Mouse (Mus musculus) lung, postnatal 0 days (tissue): ENCODE results near the gene Pip5k1a. TPM values are rescaled to one million over a fixed set of nuclear protein-coding genes. Genes with fewer than 3 reads are reported as not detected.

Experiments used
- ATAC-seq: fragments of 200-750 bp; cut with Nextera tagmentation; 2 replicates; pipeline ENCODE4 v1.8.0; 2017; ENCODE audit warnings: moderate library complexity
- DNase-seq: peaks from one replicate; pipeline ENCODE4 v3.0.0-alpha.2; 2016; ENCODE audit warnings: low spot score
- H3K27ac ChIP-seq: fragments of 300-500 bp; sonication (generic); 2 replicates; pipeline ENCODE4 v1.5.1; 2014; ENCODE audit warnings: antibody characterized with exemption, mild to moderate bottlenecking, low read length, mixed read lengths
- H3K27me3 ChIP-seq: fragments of 300-500 bp; sonication (generic); replicated peaks from 2 replicates; pipeline ENCODE4 v1.6.1; 2014; ENCODE audit warnings: low read length, mixed read lengths; ENCODE audit not compliant: insufficient read depth
- H3K36me3 ChIP-seq: fragments of 300-500 bp; sonication (generic); 2 replicates; pipeline ENCODE4 v1.6.1; 2014; ENCODE audit warnings: low read length, mixed read lengths; ENCODE audit not compliant: insufficient read depth
- H3K4me1 ChIP-seq: fragments of 300-500 bp; sonication (generic); 2 replicates; pipeline ENCODE4 v1.6.1; 2014; ENCODE audit warnings: antibody characterized with exemption, low read depth, low read length, mixed read lengths; ENCODE audit not compliant: insufficient read depth
- H3K4me2 ChIP-seq: fragments of 300-500 bp; sonication (generic); replicated peaks from 2 replicates; pipeline ENCODE4 v1.6.1; 2014; ENCODE audit warnings: low read depth, mild to moderate bottlenecking, low read length, moderate library complexity, mixed read lengths
- H3K4me3 ChIP-seq: fragments of 300-500 bp; sonication (generic); 2 replicates; pipeline ENCODE4 v1.5.1; 2014; ENCODE audit warnings: low read depth, low read length
- H3K9ac ChIP-seq: fragments of 300-500 bp; sonication (generic); replicated peaks from 2 replicates; pipeline ENCODE4 v1.6.1; 2014; ENCODE audit warnings: low read depth, mild to moderate bottlenecking
- H3K9me3 ChIP-seq: fragments of 300-500 bp; sonication (generic); 2 replicates; pipeline ENCODE4 v1.6.1; 2016; ENCODE audit warnings: low read length, mixed read lengths
- CTCF ChIP-seq: IDR thresholded peaks from 2 replicates; pipeline ENCODE4 v1.5.1; 2016; ENCODE audit warnings: antibody characterized with exemption, mild to moderate bottlenecking
- EP300 ChIP-seq: IDR thresholded peaks from 2 replicates; pipeline ENCODE4 v1.6.1; 2016; ENCODE audit warnings: antibody characterized with exemption, mild to moderate bottlenecking, control low read depth
- WGBS: fragments of 180-500 bp; shearing (Covaris S2); extraction: QIAGEN DNeasy Blood & Tissue Kit; methylation state at CpG from one replicate; pipeline ENCODE4 v1.1.7; 2014; 5-methylcytosine and 5-hydroxymethylcytosine counted together
- polyA plus RNA-seq: library from polyadenylated mRNA; unstranded; fragments of >200 nt; fragmentation: Nextera tagmentation; extraction: Ambion mirVana; gene quantifications from 2 replicates; pipeline ENCODE4 v1.2.1, GENCODE M21; 2015

Gene Pip5k1a
- polyA plus RNA-seq, 1 experiment from 2014 or later = 18.1 TPM

DNA sequence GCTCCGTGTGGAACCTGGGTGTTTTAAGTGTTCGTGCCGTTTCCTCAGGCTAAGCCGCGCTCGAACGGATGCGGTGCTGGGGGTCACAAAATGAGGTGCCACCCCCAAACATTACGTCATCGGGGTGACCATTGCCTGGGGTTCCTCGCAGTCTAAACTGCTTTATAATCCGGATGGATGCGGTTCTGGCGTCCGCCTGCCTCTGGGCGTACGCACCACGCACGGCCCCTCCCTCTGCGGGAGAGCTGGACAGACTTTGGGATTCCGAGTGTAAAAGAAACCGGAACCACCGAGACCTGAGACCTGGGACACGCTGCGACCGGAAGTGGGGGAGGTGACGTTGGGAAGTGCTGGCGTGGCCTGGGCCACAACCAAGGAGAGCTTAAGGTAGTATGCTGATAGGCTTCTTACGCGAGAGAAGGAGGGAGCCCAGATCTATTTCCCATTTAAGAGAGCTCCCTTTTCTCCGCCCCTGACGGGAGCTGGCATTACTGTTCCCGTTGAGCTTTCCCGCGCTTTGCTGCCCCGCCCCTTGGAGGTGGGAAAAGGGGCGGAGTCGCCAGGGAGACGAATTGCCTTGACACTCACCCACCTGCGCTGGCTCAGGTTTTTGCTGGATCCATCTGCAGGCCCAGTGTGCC is 90.7 kb downstream of the Pip5k1a start:
- DNase-seq (peak; percentile 98), ATAC-seq (peak; percentile 74)
- Histone ChIP-seq H3K4me3 (peak overlapping the region; percentile 85), H3K4me1 (peaks cover 5% of the 10 kb centered on the region; the same call in 1 of the 2 replicates), H3K27ac (peak overlapping the region; percentile 90), H3K36me3 (peaks cover 6% of the 10 kb centered on the region; the same call in 1 of the 2 replicates), H3K27me3 (no peaks in the 10 kb centered on the region), H3K9ac (peak overlapping the region; percentile 33), H3K9me3 (no peaks in the 10 kb centered on the region), H3K4me2 (peak overlapping the region; percentile 75)
- WGBS = under 1% methylated on average over 38 of the region's 40 CpGs
- TF ChIP-seq EP300 (0 out of 2 replicates have a peak, but pooled peaks have one; percentile 11), CTCF (no peak)

DNA sequence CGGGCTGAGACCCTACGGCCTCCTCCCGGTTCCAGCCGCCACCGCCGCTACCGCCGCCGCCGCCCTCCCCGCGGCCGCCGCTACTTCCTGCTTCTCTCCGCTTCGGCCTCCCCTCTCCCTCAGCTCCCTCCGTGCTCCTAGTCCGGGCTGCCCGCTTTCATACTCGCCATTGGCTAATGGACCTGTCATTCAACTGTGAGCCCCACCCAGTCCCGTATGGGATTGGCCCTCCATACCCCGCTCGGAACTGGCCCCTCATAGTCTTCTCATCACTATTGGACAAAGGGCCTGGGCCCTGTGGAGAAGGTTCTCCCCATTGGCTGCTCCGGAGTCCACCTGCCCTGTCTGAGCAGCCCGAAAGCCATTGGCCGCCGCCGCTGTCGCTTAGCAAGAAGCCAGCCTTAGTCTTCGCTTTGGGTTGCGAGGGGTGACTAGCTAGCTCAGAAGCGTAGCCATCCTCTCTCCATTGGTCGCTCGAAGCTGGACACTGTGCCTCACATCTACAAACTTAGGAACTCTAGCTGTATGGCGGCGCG is 91.3 kb downstream of the Pip5k1a start, which contains the start of gene Zfp687:
TSS of gene Zfp687 (minus strand) at position 112 of the 536 bp plus-strand sequence.
- Histone ChIP-seq H3K27ac (peak within 1 kb of the TSS; percentile 90), H3K27me3 (no peaks in the 10 kb centered on the region), H3K4me2 (peak within 1 kb of the TSS; percentile 92), H3K9me3 (no peaks in the 10 kb centered on the region), H3K4me3 (peak within 1 kb of the TSS; percentile 85), H3K4me1 (peaks cover 5% of the 10 kb centered on the region; the same call in 1 of the 2 replicates), H3K9ac (peak within 1 kb of the TSS; percentile 64), H3K36me3 (peaks cover 6% of the 10 kb centered on the region; the same call in 1 of the 2 replicates)
- DNase-seq (peak; percentile 100), ATAC-seq (peak; percentile 97)
- WGBS = under 1% methylated on average over 23 of the region's 37 CpGs
- TF ChIP-seq EP300 = no peak
- TF ChIP-seq CTCF = no peak

DNA sequence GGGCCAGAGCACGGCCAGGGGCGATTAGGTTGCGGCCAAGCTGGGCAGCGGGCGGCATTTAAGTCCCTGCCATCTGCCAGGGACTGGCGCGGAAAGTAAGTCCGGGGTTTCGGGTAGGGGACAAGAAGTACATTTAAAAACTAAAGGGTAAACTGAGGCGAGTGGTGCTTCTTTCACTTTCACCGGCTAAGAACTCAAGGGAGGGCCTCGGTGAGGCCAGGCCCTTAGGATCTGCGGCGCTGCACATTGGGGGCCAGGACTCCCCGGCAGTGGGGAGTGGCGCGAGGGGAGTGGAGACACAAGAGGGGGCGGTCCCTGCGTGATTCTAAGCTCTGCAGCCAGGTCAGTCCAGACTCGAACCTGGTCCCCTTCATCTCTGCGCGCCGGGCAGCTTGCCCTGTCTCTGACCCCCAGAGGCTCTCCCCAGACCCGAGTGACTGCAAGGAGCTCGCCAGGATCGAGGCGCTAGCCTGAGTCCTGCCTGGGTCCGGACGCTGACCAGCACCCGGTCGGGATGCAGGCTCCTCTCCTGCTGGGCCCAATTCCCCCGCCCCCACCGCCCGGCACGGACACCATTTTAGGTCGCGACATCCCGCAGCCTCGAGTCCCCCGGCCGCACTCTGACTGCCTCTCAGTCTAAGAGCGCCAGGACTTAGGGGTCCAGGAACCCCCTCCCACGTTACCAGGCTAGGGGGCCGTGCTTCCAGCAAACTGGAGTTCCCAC is 92.1 kb downstream of the Pip5k1a start:
- no peaks in the 10 kb centered on the region for H3K27me3 ChIP-seq
- peak overlapping the region; percentile 64 for H3K9ac ChIP-seq
- ATAC-seq (no peak), DNase-seq (peak; percentile 74)
- TF ChIP-seq EP300 = no peak
- no peak for TF ChIP-seq CTCF
- 1% methylated on average over 39 of the region's 44 CpGs for WGBS
- peak overlapping the region; percentile 92 for H3K4me2 ChIP-seq
- H3K4me3 ChIP-seq = peak overlapping the region; percentile 85
- H3K9me3 ChIP-seq = no peaks in the 10 kb centered on the region
- peak overlapping the region; percentile 90 for H3K27ac ChIP-seq
- peaks cover 6% of the 10 kb centered on the region; the same call in 1 of the 2 replicates for H3K36me3 ChIP-seq
- H3K4me1 ChIP-seq = peaks cover 5% of the 10 kb centered on the region; the same call in 1 of the 2 replicates

DNA sequence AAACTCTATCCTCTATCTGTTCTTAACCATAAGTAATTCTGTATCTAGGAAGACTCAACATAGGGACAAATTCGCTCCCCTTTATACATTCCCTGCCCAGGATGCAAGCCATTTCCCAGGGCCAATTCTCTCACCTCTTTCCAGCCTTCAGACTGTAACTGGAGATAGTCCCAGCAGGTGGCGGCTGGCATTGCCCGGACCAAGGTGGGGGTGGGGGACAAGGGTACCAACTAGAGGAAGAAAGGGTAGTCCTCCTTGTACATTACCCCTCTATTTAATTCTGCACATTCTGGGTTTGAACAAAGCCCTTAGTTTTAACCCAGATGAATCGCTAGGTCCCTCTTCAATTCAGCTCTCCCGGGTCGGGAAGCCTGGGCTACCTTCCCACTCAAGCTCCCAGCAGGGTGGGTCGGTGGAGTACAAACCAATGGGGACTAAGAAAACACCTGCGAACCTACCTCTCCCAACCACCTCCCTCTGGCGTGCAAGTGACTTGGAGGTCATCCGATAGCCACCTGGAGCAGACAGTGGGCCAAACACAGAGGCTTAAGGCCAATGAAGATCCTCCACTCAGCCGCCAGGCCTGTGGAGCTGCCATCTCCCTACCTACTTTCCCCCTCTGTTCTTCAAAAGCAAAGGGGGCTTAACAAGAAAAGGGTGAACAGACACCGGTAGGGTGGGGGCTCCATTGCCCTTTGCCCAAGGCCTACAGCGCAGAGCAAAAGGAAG is 92.9 kb downstream of the Pip5k1a start:
- Histone ChIP-seq H3K27me3 (no peaks in the 10 kb centered on the region), H3K9me3 (no peaks in the 10 kb centered on the region), H3K27ac (peak overlapping the region; percentile 90), H3K4me1 (peaks cover 5% of the 10 kb centered on the region; the same call in 1 of the 2 replicates), H3K4me3 (peak overlapping the region; percentile 85), H3K9ac (peak overlapping the region; percentile 64), H3K4me2 (peak overlapping the region; percentile 92), H3K36me3 (peaks cover 6% of the 10 kb centered on the region; the same call in 1 of the 2 replicates)
- DNase-seq = peak; percentile 21
- no peak for ATAC-seq
- TF ChIP-seq EP300 = no peak
- peak; percentile 37 for TF ChIP-seq CTCF
- 14% methylated on average over 13 of the region's 13 CpGs for WGBS

DNA sequence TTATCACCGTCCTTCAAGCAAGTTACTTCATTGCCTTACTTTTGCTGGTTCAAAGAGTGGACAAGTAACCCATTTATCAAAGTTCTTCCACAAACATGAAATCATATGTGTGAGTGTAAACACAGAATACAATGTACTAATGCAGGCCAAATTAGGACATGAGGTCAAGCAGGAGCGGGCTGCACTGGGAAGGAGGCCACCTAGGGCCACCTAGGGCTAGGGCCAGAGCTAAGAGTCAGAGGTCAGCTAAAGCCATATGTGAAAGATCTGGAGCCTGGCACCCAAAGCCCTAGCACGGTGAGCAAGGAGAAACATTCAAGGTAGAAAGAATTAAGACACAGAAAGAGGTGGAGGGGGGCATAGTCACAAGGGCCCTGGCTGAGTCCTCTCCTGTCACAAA is 93.7 kb downstream of the Pip5k1a start:
- Histone ChIP-seq H3K36me3 (peaks cover 13% of the 10 kb centered on the region; the same call in 1 of the 2 replicates), H3K9me3 (no peaks in the 10 kb centered on the region), H3K27me3 (no peaks in the 10 kb centered on the region), H3K4me1 (peaks cover 5% of the 10 kb centered on the region; the same call in 1 of the 2 replicates), H3K9ac (no peak overlapping the region), H3K27ac (no peak overlapping the region), H3K4me2 (no peak overlapping the region), H3K4me3 (no peak overlapping the region)
- TF ChIP-seq CTCF = no peak
- no peak for TF ChIP-seq EP300
- DNase-seq (no peak), ATAC-seq (no peak)
- 72% methylated on average over 3 of the region's 3 CpGs for WGBS
